Mouse (Mus musculus) liver, embryonic 16.5 days (tissue): ENCODE results near the gene Fasl. TPM values are rescaled to one million over a fixed set of nuclear protein-coding genes. Genes with fewer than 3 reads are reported as not detected.

Source experiments
- ATAC-seq: fragments of 200-750 bp; cut with Nextera tagmentation; 2 replicates; pipeline ENCODE4 v1.8.0; 2017; ENCODE audit warnings: low read depth, mild to moderate bottlenecking, moderate number of reproducible peaks, moderate library complexity
- H3K27ac ChIP-seq: fragments of 300-500 bp; sonication (generic); 2 replicates; pipeline ENCODE4 v1.5.1; 2014; ENCODE audit warnings: mild to moderate bottlenecking, low read length
- H3K27me3 ChIP-seq: fragments of 300-500 bp; sonication (generic); 2 replicates; pipeline ENCODE4 v1.6.1; 2014; ENCODE audit warnings: low read depth, low read length, mixed read lengths; ENCODE audit not compliant: control insufficient read depth, insufficient read depth
- H3K36me3 ChIP-seq: fragments of 300-500 bp; sonication (generic); 2 replicates; pipeline ENCODE4 v1.6.1; 2014; ENCODE audit warnings: mild to moderate bottlenecking; ENCODE audit not compliant: control insufficient read depth, insufficient read depth
- H3K4me1 ChIP-seq: fragments of 300-500 bp; sonication (generic); 2 replicates; pipeline ENCODE4 v1.6.1; 2014; ENCODE audit warnings: low read depth, low read length, mixed read lengths; ENCODE audit not compliant: control insufficient read depth
- H3K4me2 ChIP-seq: fragments of 300-500 bp; sonication (generic); 2 replicates; pipeline ENCODE4 v1.6.1; 2014; ENCODE audit warnings: low read depth, low read length, mixed read lengths
- H3K4me3 ChIP-seq: fragments of 300-500 bp; sonication (generic); 2 replicates; pipeline ENCODE4 v1.5.1; 2014; ENCODE audit warnings: low read depth, mild to moderate bottlenecking, low read length
- H3K9ac ChIP-seq: fragments of 300-500 bp; sonication (generic); 2 replicates; pipeline ENCODE4 v1.6.1; 2014; ENCODE audit warnings: low read depth, low read length
- H3K9me3 ChIP-seq: fragments of 300-500 bp; sonication (generic); replicated peaks from 2 replicates; pipeline ENCODE4 v1.6.1; 2016; ENCODE audit warnings: low read length; ENCODE audit not compliant: control insufficient read depth
- WGBS: fragments of 180-500 bp; shearing (Covaris S2); extraction: QIAGEN DNeasy Blood & Tissue Kit; methylation state at CpG from one replicate; pipeline ENCODE4 v1.1.7; 2014; ENCODE audit not compliant: insufficient replicate concordance; 5-methylcytosine and 5-hydroxymethylcytosine counted together
- polyA plus RNA-seq: library from polyadenylated mRNA; unstranded; fragments of >200 nt; fragmentation: Nextera tagmentation; extraction: Ambion mirVana; gene quantifications from 2 replicates; pipeline ENCODE4 v1.2.1, GENCODE M21; 2015

The Fasl gene
- polyA plus RNA-seq, 1 experiment from 2014 or later = 0.09 TPM

DNA sequence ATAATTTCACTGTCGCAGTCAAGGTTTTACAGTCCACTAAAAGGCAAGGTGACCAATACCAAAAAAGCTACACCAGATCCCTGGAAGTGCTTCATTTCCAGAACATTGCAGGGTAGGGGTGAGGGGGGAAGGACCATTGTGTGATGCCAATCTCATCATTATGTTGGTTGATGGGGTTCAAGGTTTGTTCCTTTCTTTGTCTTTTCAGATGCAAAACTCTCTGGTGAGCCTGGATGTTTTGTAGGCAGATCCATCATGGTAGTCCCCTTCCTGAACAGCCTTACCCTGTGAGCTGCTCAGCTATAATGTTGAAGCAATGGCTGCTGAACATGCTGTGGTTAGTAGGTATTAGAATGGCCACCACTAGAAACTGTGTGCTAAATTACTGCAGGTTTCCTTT is 19.0 kb downstream of the Fasl start:
- Histone ChIP-seq H3K4me1 (peaks cover 14% of the 10 kb centered on the region), H3K9me3 (no peaks in the 10 kb centered on the region), H3K27ac (no peak overlapping the region), H3K36me3 (no peaks in the 10 kb centered on the region), H3K27me3 (no peaks in the 10 kb centered on the region), H3K4me2 (no peak overlapping the region), H3K9ac (no peak overlapping the region), H3K4me3 (no peak overlapping the region)
- WGBS = 52% methylated on average over 1 of the region's 1 CpGs
- ATAC-seq = no peak

GRCm38 (mm10) chr1:161767101-161767524 is 21.2 kb downstream of the Fasl start:
- no peaks in the 10 kb centered on the region for H3K27me3 ChIP-seq
- peak overlapping the region; percentile 31 for H3K4me3 ChIP-seq
- H3K4me1 ChIP-seq = peaks cover 14% of the 10 kb centered on the region
- H3K27ac ChIP-seq = no peak overlapping the region
- H3K9me3 ChIP-seq = no peaks in the 10 kb centered on the region
- H3K36me3 ChIP-seq = no peaks in the 10 kb centered on the region
- WGBS = 5% methylated on average over 12 of the region's 12 CpGs
- H3K9ac ChIP-seq = no peak overlapping the region; the same call in 1 of the 2 replicates
- ATAC-seq = peak; percentile 38; the same call in 1 of the 2 replicates
- H3K4me2 ChIP-seq = peak overlapping the region; percentile 74

- no peaks in the 10 kb centered on the region for H3K36me3 ChIP-seq
- WGBS = 5% methylated on average over 5 of the region's 5 CpGs
- H3K4me1 ChIP-seq = peaks cover 14% of the 10 kb centered on the region
- H3K9ac ChIP-seq = no peak overlapping the region; the same call in 1 of the 2 replicates
- H3K27ac ChIP-seq = no peak overlapping the region
- H3K4me3 ChIP-seq = peak overlapping the region; percentile 31
- ATAC-seq = peak; percentile 88
- H3K4me2 ChIP-seq = peak overlapping the region; percentile 74
- H3K27me3 ChIP-seq = no peaks in the 10 kb centered on the region
- no peaks in the 10 kb centered on the region for H3K9me3 ChIP-seq
These were observed 21.6 kb downstream of the Fasl start for GRCm38 (mm10) chr1:161766656-161767055.

GRCm38 (mm10) chr1:161765932-161766331 is 22.4 kb downstream of the Fasl start:
- Histone ChIP-seq H3K4me1 (peaks cover 13% of the 10 kb centered on the region), H3K27me3 (no peaks in the 10 kb centered on the region), H3K9ac (no peak overlapping the region), H3K4me2 (no peak overlapping the region), H3K4me3 (no peak overlapping the region), H3K27ac (no peak overlapping the region), H3K9me3 (no peaks in the 10 kb centered on the region), H3K36me3 (no peaks in the 10 kb centered on the region)
- no peak for ATAC-seq
- 26% methylated on average over 5 of the region's 5 CpGs for WGBS

DNA sequence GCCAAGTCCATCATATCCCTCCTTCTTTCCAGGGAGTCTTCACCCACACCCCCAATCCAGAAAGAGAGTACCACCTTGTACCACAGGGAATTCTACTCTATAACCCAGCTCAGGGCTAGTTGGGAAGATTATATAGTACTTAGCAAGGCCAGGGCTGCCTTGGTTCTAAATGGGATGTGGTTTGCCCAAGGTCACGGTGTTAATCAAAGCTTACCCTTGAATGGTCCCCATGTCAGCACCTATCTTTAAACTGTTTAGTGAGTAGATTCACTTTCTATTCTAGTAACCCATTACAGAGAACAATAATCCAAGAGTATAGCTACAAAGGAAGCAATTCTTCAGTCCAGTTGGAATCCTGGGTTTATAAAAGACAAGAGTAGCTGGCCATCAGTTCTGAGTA is 23.3 kb downstream of the Fasl start:
- WGBS = 70% methylated on average over 1 of the region's 1 CpGs

DNA sequence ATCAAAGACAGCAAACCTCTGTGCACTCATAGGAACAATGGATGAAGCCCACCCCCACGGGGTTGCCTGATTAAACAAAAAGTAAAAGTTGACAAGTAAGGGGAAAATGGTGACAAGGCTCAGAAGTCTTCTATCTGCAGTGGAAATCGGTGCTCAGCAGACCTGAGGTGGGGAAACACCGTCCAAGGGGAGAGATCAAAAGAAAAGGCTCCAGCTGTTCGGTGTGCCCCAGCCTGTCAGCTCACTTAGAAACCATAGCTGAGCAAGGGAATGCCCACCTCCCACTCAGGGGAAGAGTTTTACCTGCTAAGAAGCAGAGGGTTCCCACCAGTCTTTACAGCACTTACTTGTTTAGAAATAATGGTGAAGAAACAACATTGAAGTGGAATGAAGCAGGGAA is 26.7 kb downstream of the Fasl start:
- no peak for ATAC-seq
- Histone ChIP-seq H3K4me1 (peaks cover 1% of the 10 kb centered on the region; the same call in 1 of the 2 replicates), H3K9ac (no peak overlapping the region), H3K9me3 (no peaks in the 10 kb centered on the region), H3K4me3 (no peak overlapping the region), H3K27me3 (no peaks in the 10 kb centered on the region), H3K4me2 (no peak overlapping the region), H3K27ac (no peak overlapping the region), H3K36me3 (no peaks in the 10 kb centered on the region)
- WGBS = 44% methylated on average over 4 of the region's 4 CpGs

More for the DNA sequence above, 23.3 kb downstream of the Fasl start:
- H3K36me3 ChIP-seq = no peaks in the 10 kb centered on the region
- no peak overlapping the region for H3K27ac ChIP-seq
- no peak overlapping the region for H3K9ac ChIP-seq
- no peaks in the 10 kb centered on the region for H3K9me3 ChIP-seq
- peaks cover 9% of the 10 kb centered on the region; the same call in 1 of the 2 replicates for H3K4me1 ChIP-seq
- no peak overlapping the region for H3K4me3 ChIP-seq
- no peak overlapping the region for H3K4me2 ChIP-seq
- H3K27me3 ChIP-seq = no peaks in the 10 kb centered on the region
- no peak for ATAC-seq

GRCm38 (mm10) chr1:161756547-161756946 is 31.7 kb downstream of the Fasl start:
- H3K4me1 ChIP-seq = peaks cover 11% of the 10 kb centered on the region
- no peak overlapping the region for H3K9ac ChIP-seq
- no peak overlapping the region for H3K27ac ChIP-seq
- no peaks in the 10 kb centered on the region for H3K27me3 ChIP-seq
- no peaks in the 10 kb centered on the region for H3K36me3 ChIP-seq
- H3K4me3 ChIP-seq = no peak overlapping the region
- no peak overlapping the region for H3K4me2 ChIP-seq
- no peaks in the 10 kb centered on the region for H3K9me3 ChIP-seq
- 34% methylated on average over 3 of the region's 3 CpGs for WGBS
- peak; percentile 68 for ATAC-seq

- Histone ChIP-seq H3K27me3 (no peaks in the 10 kb centered on the region), H3K9ac (peak overlapping the region; percentile 26; the same call in 1 of the 2 replicates), H3K4me3 (peak overlapping the region; percentile 24), H3K4me2 (peak overlapping the region; percentile 57), H3K4me1 (peaks cover 25% of the 10 kb centered on the region), H3K36me3 (no peaks in the 10 kb centered on the region), H3K27ac (peak overlapping the region; percentile 78), H3K9me3 (no peaks in the 10 kb centered on the region)
- ATAC-seq = peak; percentile 90
- 17% methylated on average over 8 of the region's 8 CpGs for WGBS
These were observed 37.0 kb downstream of the Fasl start for GRCm38 (mm10) chr1:161751311-161751710.

- Histone ChIP-seq H3K4me1 (peaks cover 23% of the 10 kb centered on the region), H3K4me2 (peak overlapping the region; percentile 57), H3K4me3 (no peak overlapping the region; the same call in 1 of the 2 replicates), H3K9ac (0 out of 2 replicates have a peak overlapping the region, but pooled peaks have one; percentile 1), H3K36me3 (no peaks in the 10 kb centered on the region), H3K9me3 (no peaks in the 10 kb centered on the region), H3K27ac (peak overlapping the region; percentile 78), H3K27me3 (no peaks in the 10 kb centered on the region)
- ATAC-seq = peak; percentile 77
- 32% methylated on average over 8 of the region's 8 CpGs for WGBS
These were observed 37.7 kb downstream of the Fasl start for GRCm38 (mm10) chr1:161750471-161751041.
